Mouse (Mus musculus) embryonic fibroblast, embryonic 13.5 days (primary cell): Measurements from ENCODE around the gene Olfr1564.
"Not testable (repeated sequence)": the region's sequence is repeated elsewhere in the genome, so short reads cannot be mapped to it uniquely, and the experiment has no call there.

Experiments
- CTCF ChIP-seq: IDR thresholded peaks from 2 replicates; pipeline ENCODE4 v1.5.1; 2011; ENCODE audit warnings: mild to moderate bottlenecking, control low read depth, low read length, moderate library complexity, borderline replicate concordance; ENCODE audit not compliant: insufficient read depth
- POLR2A ChIP-seq: IDR thresholded peaks from 2 replicates; pipeline ENCODE4 v1.6.1; 2011; ENCODE audit warnings: low read depth, mild to moderate bottlenecking, control low read depth, low read length, moderate library complexity

GRCm38 (mm10) chr17:33168147-33168546 lies 53.3 kb downstream of the Olfr1564 start, which contains the start of gene Olfr55:
- TF ChIP-seq POLR2A, CTCF: not testable (repeated sequence)
